Mouse (Mus musculus): ENCODE data around the gene Zdhhc3. TPM values are rescaled to one million over a fixed set of nuclear protein-coding genes. Genes with fewer than 3 reads are reported as not detected.
A peak's percentile ranks its signal among the peaks of the same experiment; 100 is the strongest.

Gene Zdhhc3
- polyA plus RNA-seq, 1 experiment from 2014 or later = 57.9 TPM

DNA sequence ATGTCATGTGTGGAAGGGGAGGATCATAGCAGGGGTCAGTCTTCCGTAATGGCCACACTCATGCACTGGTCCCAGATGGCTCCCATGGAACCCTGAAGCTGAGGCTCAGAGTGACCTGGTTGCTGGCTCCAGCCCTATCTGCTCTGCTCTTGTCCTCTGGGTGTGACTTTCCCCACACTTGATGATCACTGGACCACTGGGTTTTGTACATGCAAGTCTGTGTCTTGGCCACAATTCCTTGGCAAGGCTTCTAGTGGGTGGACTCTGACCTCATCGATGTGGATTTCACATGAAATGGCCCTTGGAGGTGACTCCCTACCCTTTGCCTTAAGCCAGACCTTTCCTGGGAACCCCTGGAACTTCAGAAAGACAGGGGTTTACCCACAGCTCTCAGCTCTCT is 40.1 kb upstream of the Zdhhc3 start:
- Histone ChIP-seq H3K27ac (no peak overlapping the region), H3K9me3 (replicated peaks; ENCODE audit: low read length) (no peaks in the 10 kb centered on the region), H3K9ac (ENCODE audit: low read depth, low read length) (no peak overlapping the region), H3K4me2 (ENCODE audit: low read length) (no peak overlapping the region), H3K27me3 (ENCODE audit: insufficient read depth, low read length) (no peaks in the 10 kb centered on the region), H3K36me3 (ENCODE audit: insufficient read depth, low read length) (no peaks in the 10 kb centered on the region), H3K4me1 (replicated peaks; ENCODE audit: insufficient read depth, low read length) (no peaks in the 10 kb centered on the region), H3K4me3 (replicated peaks; ENCODE audit: low read depth, low read length) (no peak overlapping the region)
- DNase-seq (ENCODE audit: low spot score) = no peak
- no peak for TF ChIP-seq CTCF (IDR thresholded peaks at IDR 0.05; ENCODE audit: low read depth)
- 87% methylated on average over 2 of the region's 2 CpGs for WGBS
- ATAC-seq (replicated peaks; ENCODE audit: low FRiP score, low read depth) = no peak

- no peak overlapping the region for H3K4me2 ChIP-seq (ENCODE audit: low read length)
- H3K27ac ChIP-seq = no peak overlapping the region
- no peak overlapping the region for H3K9ac ChIP-seq (ENCODE audit: low read depth, low read length)
- no peaks in the 10 kb centered on the region for H3K9me3 ChIP-seq (replicated peaks; ENCODE audit: low read length)
- DNase-seq (ENCODE audit: low spot score) (peak; percentile 34), ATAC-seq (replicated peaks; ENCODE audit: low FRiP score, low read depth) (no peak)
- no peak overlapping the region for H3K4me3 ChIP-seq (replicated peaks; ENCODE audit: low read depth, low read length)
- H3K4me1 ChIP-seq (replicated peaks; ENCODE audit: insufficient read depth, low read length) = no peaks in the 10 kb centered on the region
- WGBS = 60% methylated on average over 3 of the region's 3 CpGs
- TF ChIP-seq CTCF (IDR thresholded peaks at IDR 0.05; ENCODE audit: low read depth) = no peak
- H3K36me3 ChIP-seq (ENCODE audit: insufficient read depth, low read length) = no peaks in the 10 kb centered on the region
- no peaks in the 10 kb centered on the region for H3K27me3 ChIP-seq (ENCODE audit: insufficient read depth, low read length)
Observed at GRCm38 (mm10) chr9:123152026-123152425, 39.0 kb upstream of the Zdhhc3 start.

- Histone ChIP-seq H3K9me3 (replicated peaks; ENCODE audit: low read length) (no peaks in the 10 kb centered on the region), H3K27ac (no peak overlapping the region), H3K4me1 (replicated peaks; ENCODE audit: insufficient read depth, low read length) (no peaks in the 10 kb centered on the region), H3K36me3 (ENCODE audit: insufficient read depth, low read length) (no peaks in the 10 kb centered on the region), H3K4me2 (ENCODE audit: low read length) (no peak overlapping the region), H3K9ac (ENCODE audit: low read depth, low read length) (no peak overlapping the region), H3K27me3 (ENCODE audit: insufficient read depth, low read length) (no peaks in the 10 kb centered on the region), H3K4me3 (replicated peaks; ENCODE audit: low read depth, low read length) (no peak overlapping the region)
- 26% methylated on average over 1 of the region's 1 CpGs for WGBS
- no peak for TF ChIP-seq CTCF (IDR thresholded peaks at IDR 0.05; ENCODE audit: low read depth)
- DNase-seq (ENCODE audit: low spot score) (no peak), ATAC-seq (replicated peaks; ENCODE audit: low FRiP score, low read depth) (no peak)
Observed at GRCm38 (mm10) chr9:123151561-123151960, 38.6 kb upstream of the Zdhhc3 start.

DNA sequence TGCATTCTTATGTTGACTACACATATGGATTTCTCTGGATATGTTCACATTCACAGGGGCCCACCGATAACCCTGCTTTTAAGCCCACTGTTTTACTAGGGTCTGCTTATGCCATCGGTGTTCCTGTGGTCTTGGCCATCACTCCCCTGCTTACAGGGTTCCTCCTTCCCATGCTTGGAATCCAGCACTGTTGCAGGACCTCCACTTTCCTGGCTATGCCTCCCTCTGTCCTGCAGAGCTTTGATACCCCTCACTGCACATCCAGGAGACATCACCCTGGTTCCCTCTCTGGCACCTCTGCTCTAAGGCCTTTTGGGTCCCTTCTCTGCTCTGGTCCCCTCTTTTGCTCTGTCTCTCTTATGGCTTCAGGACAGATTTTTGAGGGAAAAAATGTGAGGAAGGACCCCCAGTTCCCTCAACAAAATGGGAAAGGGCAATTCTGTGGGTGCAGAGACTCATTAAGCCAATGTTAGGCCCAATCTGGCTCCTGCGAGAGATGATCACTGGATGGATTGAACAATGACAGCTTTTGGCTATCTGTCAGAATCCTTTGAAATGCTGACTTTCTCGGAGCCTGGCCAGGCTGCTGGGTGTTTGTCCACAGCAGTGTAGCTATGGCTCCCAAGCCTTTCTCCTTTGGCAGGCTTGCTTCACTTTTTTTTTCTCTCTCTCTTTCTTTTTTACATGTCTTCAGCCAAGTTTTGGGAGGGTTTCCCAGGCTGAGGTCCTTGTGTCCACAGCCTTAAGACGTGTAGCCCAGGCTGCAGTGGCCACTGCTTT is 37.4 kb upstream of the Zdhhc3 start, which contains the start of gene Clec3b:
Gene Clec3b, plus strand, starts transcription at position 706 of the 780 bp plus-strand sequence.
- DNase-seq (ENCODE audit: low spot score) (no peak), ATAC-seq (replicated peaks; ENCODE audit: low FRiP score, low read depth) (no peak)
- Histone ChIP-seq H3K9me3 (replicated peaks; ENCODE audit: low read length) (no peaks in the 10 kb centered on the region), H3K4me1 (replicated peaks; ENCODE audit: insufficient read depth, low read length) (no peaks in the 10 kb centered on the region), H3K9ac (ENCODE audit: low read depth, low read length) (no peak within 1 kb of the TSS), H3K4me3 (replicated peaks; ENCODE audit: low read depth, low read length) (no peak within 1 kb of the TSS), H3K36me3 (ENCODE audit: insufficient read depth, low read length) (no peaks in the 10 kb centered on the region), H3K27ac (no peak within 1 kb of the TSS), H3K4me2 (ENCODE audit: low read length) (no peak within 1 kb of the TSS), H3K27me3 (ENCODE audit: insufficient read depth, low read length) (no peaks in the 10 kb centered on the region)
- no peak for TF ChIP-seq CTCF (IDR thresholded peaks at IDR 0.05; ENCODE audit: low read depth)
- WGBS = 81% methylated on average over 5 of the region's 5 CpGs

GRCm38 (mm10) chr9:123148430-123148829 is 35.4 kb upstream of the Zdhhc3 start:
- Histone ChIP-seq H3K4me1 (replicated peaks; ENCODE audit: insufficient read depth, low read length) (no peaks in the 10 kb centered on the region), H3K27me3 (ENCODE audit: insufficient read depth, low read length) (no peaks in the 10 kb centered on the region), H3K4me2 (ENCODE audit: low read length) (no peak overlapping the region), H3K9me3 (replicated peaks; ENCODE audit: low read length) (no peaks in the 10 kb centered on the region), H3K36me3 (ENCODE audit: insufficient read depth, low read length) (no peaks in the 10 kb centered on the region), H3K27ac (no peak overlapping the region), H3K9ac (ENCODE audit: low read depth, low read length) (no peak overlapping the region), H3K4me3 (replicated peaks; ENCODE audit: low read depth, low read length) (no peak overlapping the region)
- WGBS = 61% methylated on average over 5 of the region's 5 CpGs
- ATAC-seq (replicated peaks; ENCODE audit: low FRiP score, low read depth) (no peak), DNase-seq (ENCODE audit: low spot score) (peak; percentile 53)
- TF ChIP-seq CTCF (IDR thresholded peaks at IDR 0.05; ENCODE audit: low read depth) = no peak

GRCm38 (mm10) chr9:123139887-123140614 is 27.0 kb upstream of the Zdhhc3 start:
- H3K4me1 ChIP-seq (replicated peaks; ENCODE audit: insufficient read depth, low read length) = no peaks in the 10 kb centered on the region
- peak overlapping the region; percentile 73 for H3K27ac ChIP-seq
- ATAC-seq (replicated peaks; ENCODE audit: low FRiP score, low read depth) = no peak

More at GRCm38 (mm10) chr9:123139887-123140614, 27.0 kb upstream of the Zdhhc3 start:
- Histone ChIP-seq H3K27me3 (ENCODE audit: insufficient read depth, low read length) (no peaks in the 10 kb centered on the region), H3K4me2 (ENCODE audit: low read length) (no peak overlapping the region), H3K9ac (ENCODE audit: low read depth, low read length) (no peak overlapping the region), H3K36me3 (ENCODE audit: insufficient read depth, low read length) (peaks cover 18% of the 10 kb centered on the region; the same call in 1 of the 2 replicates), H3K9me3 (replicated peaks; ENCODE audit: low read length) (no peaks in the 10 kb centered on the region), H3K4me3 (replicated peaks; ENCODE audit: low read depth, low read length) (no peak overlapping the region)
- 72% methylated on average over 4 of the region's 4 CpGs for WGBS
- no peak for TF ChIP-seq CTCF (IDR thresholded peaks at IDR 0.05; ENCODE audit: low read depth)
- peak; percentile 24 for DNase-seq (ENCODE audit: low spot score)

Data from kidney, postnatal 0 days (tissue).